Mouse (Mus musculus) stomach, embryonic 14.5 days (tissue): ENCODE measurements around the gene Igfbp3. TPM values are rescaled to one million over a fixed set of nuclear protein-coding genes. Genes with fewer than 3 reads are reported as not detected.

Source experiments
- ATAC-seq: fragments of 200-750 bp; cut with Nextera tagmentation; 2 replicates; pipeline ENCODE4 v1.8.0; 2017; ENCODE audit warnings: low read depth, moderate TSS enrichment; ENCODE audit not compliant: insufficient number of reproducible peaks, insufficient read depth, low FRiP score
- H3K27ac ChIP-seq: fragments of 300-500 bp; sonication (generic); 2 replicates; pipeline ENCODE4 v1.5.1; 2014; ENCODE audit warnings: mild to moderate bottlenecking, low read length, moderate library complexity, mixed read lengths
- H3K27me3 ChIP-seq: fragments of 300-500 bp; sonication (generic); 2 replicates; pipeline ENCODE4 v1.6.1; 2014; ENCODE audit warnings: low read length, control low read depth, mixed read lengths; ENCODE audit not compliant: control insufficient read depth, insufficient read depth
- H3K36me3 ChIP-seq: fragments of 300-500 bp; sonication (generic); 2 replicates; pipeline ENCODE4 v1.6.1; 2014; ENCODE audit warnings: mild to moderate bottlenecking, control low read depth, low read length, moderate library complexity, mixed read lengths; ENCODE audit not compliant: control insufficient read depth, insufficient read depth
- H3K4me1 ChIP-seq: fragments of 300-500 bp; sonication (generic); 2 replicates; pipeline ENCODE4 v1.6.1; 2014; ENCODE audit warnings: low read length, control low read depth, mixed read lengths; ENCODE audit not compliant: control insufficient read depth, insufficient read depth
- H3K4me2 ChIP-seq: fragments of 300-500 bp; sonication (generic); replicated peaks from 2 replicates; pipeline ENCODE4 v1.6.1; 2014; ENCODE audit warnings: low read depth, low read length, control low read depth
- H3K4me3 ChIP-seq: fragments of 300-500 bp; sonication (generic); 2 replicates; pipeline ENCODE4 v1.5.1; 2014; ENCODE audit warnings: low read depth, low read length, control low read depth
- H3K9ac ChIP-seq: fragments of 300-500 bp; sonication (generic); replicated peaks from 2 replicates; pipeline ENCODE4 v1.6.1; 2014; ENCODE audit warnings: low read depth, mild to moderate bottlenecking, control low read depth, low read length, moderate library complexity, mixed read lengths
- H3K9me3 ChIP-seq: fragments of 300-500 bp; sonication (generic); 2 replicates; pipeline ENCODE4 v1.6.1; 2016; ENCODE audit warnings: low read depth, low read length, control low read depth; ENCODE audit not compliant: control insufficient read depth
- WGBS: fragments of 180-500 bp; shearing (Covaris S2); extraction: QIAGEN DNeasy Blood & Tissue Kit; methylation state at CpG from one replicate; pipeline ENCODE4 v1.1.7; 2014; 5-methylcytosine and 5-hydroxymethylcytosine counted together
- polyA plus RNA-seq: library from polyadenylated mRNA; unstranded; fragments of >200 nt; fragmentation: Nextera tagmentation; extraction: Ambion mirVana; gene quantifications from 2 replicates; pipeline ENCODE4 v1.2.1, GENCODE M21; 2014

Gene Igfbp3
- polyA plus RNA-seq, 1 experiment from 2014 or later: 49.9 TPM

DNA sequence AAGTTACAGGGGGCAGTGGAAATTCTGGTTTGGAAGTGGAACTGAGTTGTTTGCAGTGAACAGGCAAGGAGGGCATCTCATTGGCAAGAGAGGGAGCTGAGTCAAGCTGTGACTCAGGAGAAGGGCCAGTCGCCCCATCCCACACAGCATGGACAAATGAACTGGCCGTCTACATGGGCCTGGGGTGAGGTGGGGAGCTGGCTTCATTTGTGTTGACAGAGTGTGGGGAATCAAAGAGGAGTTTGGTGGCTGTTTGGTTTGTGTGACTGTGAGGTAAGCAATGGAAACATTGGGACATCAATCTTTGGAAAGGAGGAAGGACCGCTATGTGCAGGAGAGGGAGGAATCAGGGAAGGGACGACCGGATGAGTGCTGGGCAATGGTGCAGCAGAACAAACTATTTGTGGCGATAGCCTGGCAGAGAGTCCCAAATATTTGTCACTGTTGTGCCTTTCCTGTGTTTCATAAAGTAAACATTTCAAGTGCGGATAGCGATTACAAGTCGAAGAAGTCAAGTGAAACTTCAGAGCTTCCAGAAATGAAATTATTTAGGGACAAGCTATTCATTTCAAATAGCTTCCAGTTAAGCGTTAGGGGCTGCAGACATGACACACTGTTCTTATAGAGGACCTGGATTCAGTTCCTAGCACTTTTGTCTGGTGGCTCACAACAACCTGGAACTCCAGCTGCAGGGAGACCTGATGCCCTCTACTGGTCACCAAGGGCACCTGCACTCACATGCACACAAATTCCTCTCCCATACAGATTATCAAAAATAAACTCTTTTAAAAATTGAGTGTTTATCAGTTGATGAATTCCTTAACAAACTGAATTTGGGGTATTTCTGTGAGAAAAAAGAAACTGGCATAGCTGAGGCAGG is 19.1 kb downstream of the Igfbp3 start:
- no peaks in the 10 kb centered on the region for H3K36me3 ChIP-seq
- no peak overlapping the region for H3K4me3 ChIP-seq
- no peak for ATAC-seq
- 0 out of 2 replicates have a peak, but pooled peaks cover 2% of the 10 kb centered on the region for H3K4me1 ChIP-seq
- no peaks in the 10 kb centered on the region for H3K9me3 ChIP-seq
- H3K9ac ChIP-seq: no peak overlapping the region
- H3K27me3 ChIP-seq: no peaks in the 10 kb centered on the region
- H3K27ac ChIP-seq: no peak overlapping the region
- 87% methylated on average over 10 of the region's 10 CpGs for WGBS
- H3K4me2 ChIP-seq: no peak overlapping the region

DNA sequence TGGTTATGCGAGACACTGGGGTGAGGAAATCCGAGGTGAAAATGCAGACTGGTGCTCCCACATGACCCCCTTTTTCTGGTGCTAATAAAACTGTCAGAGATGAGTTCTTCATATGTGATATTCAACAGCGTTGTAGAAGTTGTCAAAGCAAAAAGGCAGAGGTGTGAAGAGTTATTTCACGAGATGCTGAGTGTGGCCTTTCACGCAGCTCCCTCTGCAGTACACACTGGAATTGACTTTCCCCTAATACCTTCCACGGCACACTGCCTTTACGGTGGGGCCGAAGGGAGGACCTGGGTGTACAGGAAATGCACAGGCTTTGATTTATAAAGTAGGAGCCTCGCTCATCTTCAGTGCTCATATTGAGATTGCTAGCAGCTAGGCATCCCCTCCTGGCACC is 20.6 kb downstream of the Igfbp3 start:
- Histone ChIP-seq H3K27me3 (no peaks in the 10 kb centered on the region), H3K4me1 (0 out of 2 replicates have a peak, but pooled peaks cover 2% of the 10 kb centered on the region), H3K4me3 (no peak overlapping the region), H3K9ac (no peak overlapping the region), H3K27ac (no peak overlapping the region), H3K4me2 (no peak overlapping the region), H3K36me3 (no peaks in the 10 kb centered on the region), H3K9me3 (no peaks in the 10 kb centered on the region)
- no peak for ATAC-seq
- 62% methylated on average over 9 of the region's 9 CpGs for WGBS

DNA sequence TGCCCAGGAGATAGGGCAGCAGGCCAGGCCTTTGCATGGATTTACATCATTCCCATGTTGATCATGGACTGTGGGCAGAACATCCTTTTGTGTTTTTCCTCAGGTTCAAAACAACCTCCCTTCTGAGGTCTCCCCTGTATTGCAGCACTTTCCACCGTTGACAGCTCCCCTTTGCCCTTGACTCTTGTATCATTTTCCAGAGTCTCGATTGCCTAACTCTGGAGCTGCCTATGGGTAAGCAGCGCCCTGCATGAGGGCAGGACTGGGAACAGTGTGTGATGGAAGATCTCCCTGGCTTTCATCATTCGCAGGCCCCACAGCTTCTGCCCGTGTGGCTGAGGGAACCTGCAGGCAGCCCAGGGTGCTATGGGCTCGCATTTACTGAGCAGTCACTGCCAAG is 21.0 kb downstream of the Igfbp3 start:
- Histone ChIP-seq H3K4me3 (no peak overlapping the region), H3K27ac (no peak overlapping the region), H3K36me3 (no peaks in the 10 kb centered on the region), H3K9me3 (no peaks in the 10 kb centered on the region), H3K4me2 (no peak overlapping the region), H3K9ac (no peak overlapping the region), H3K4me1 (0 out of 2 replicates have a peak, but pooled peaks cover 2% of the 10 kb centered on the region), H3K27me3 (no peaks in the 10 kb centered on the region)
- WGBS: 44% methylated on average over 6 of the region's 6 CpGs
- no peak for ATAC-seq

DNA sequence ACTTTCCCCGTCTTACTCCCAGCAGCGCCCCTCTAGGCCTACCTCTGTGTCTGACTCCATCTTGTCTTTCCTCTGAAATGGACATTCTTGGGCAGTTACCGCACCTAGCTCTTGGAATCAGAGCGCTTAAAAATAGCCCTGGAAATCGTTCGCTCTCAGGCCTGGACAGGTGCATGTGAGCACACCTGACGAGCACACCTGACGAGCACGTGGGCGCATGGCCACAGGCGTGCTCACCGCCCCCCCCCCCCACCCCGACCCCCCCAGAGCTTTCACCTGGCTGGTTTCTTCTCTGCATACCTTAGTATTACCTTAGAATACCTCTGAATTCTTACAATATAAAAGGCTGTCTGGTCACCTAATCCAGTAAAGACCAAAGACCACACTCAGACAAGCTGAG is 25.3 kb downstream of the Igfbp3 start, which contains the start of gene Gm11985:
Gene Gm11985, minus strand, starts transcription at position 101 of the 400 bp plus-strand sequence.
- Histone ChIP-seq H3K4me2 (no peak within 1 kb of the TSS), H3K27me3 (no peaks in the 10 kb centered on the region), H3K9me3 (no peaks in the 10 kb centered on the region), H3K4me1 (no peaks in the 10 kb centered on the region), H3K27ac (no peak within 1 kb of the TSS), H3K36me3 (no peaks in the 10 kb centered on the region), H3K4me3 (no peak within 1 kb of the TSS), H3K9ac (no peak within 1 kb of the TSS)
- ATAC-seq: no peak
- 91% methylated on average over 12 of the region's 13 CpGs for whole genome bisulfite sequencing

DNA sequence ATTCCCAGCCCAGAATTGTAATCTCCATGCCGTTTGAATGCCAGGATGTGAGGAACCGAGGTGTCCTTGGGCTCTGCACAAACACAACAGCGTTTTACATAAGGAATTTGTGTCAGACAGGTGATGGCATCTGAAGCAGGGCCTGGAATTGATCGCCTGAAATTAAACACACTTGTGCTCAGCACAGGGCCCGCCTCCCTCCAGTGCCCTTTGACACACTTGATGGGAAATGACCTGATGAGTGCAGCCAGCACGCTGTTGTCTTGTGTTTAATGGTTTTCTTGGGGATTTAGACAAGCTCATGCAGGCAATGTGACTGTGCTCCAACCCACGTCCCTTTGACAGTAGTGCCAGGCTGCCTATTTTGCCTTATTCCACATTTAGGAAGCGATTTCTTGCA is 26.3 kb downstream of the Igfbp3 start:
- Histone ChIP-seq H3K9me3 (no peaks in the 10 kb centered on the region), H3K27ac (no peak overlapping the region), H3K9ac (no peak overlapping the region), H3K4me3 (no peak overlapping the region), H3K27me3 (no peaks in the 10 kb centered on the region), H3K4me1 (no peaks in the 10 kb centered on the region), H3K4me2 (no peak overlapping the region), H3K36me3 (no peaks in the 10 kb centered on the region)
- ATAC-seq: no peak
- 49% methylated on average over 8 of the region's 8 CpGs for WGBS

DNA sequence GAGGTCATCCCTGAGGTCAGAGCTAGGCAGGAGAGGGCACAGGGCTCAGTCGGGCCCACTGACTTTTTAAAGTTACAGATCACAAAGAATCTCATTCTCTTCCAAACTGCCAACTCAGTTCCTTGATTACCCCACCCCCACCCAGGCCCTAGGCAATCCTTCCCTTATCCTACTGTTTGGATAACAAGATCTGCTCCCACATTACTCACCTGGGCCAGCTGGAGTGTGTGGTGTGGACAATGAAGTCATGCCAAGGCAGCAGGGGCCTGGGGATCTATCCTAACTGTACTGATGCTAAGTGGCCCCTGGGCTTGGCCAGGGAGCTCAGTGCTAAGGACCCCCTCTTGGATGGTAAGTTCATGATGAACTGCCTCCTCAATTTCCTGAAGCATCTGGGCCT is 29.3 kb downstream of the Igfbp3 start:
- Histone ChIP-seq H3K9ac (no peak overlapping the region), H3K4me2 (no peak overlapping the region), H3K27me3 (no peaks in the 10 kb centered on the region), H3K36me3 (no peaks in the 10 kb centered on the region), H3K9me3 (no peaks in the 10 kb centered on the region), H3K27ac (no peak overlapping the region), H3K4me1 (no peaks in the 10 kb centered on the region), H3K4me3 (no peak overlapping the region)
- WGBS: 0% methylated on average over 1 of the region's 1 CpGs
- ATAC-seq: peak; percentile 36; the same call in 1 of the 2 replicates

DNA sequence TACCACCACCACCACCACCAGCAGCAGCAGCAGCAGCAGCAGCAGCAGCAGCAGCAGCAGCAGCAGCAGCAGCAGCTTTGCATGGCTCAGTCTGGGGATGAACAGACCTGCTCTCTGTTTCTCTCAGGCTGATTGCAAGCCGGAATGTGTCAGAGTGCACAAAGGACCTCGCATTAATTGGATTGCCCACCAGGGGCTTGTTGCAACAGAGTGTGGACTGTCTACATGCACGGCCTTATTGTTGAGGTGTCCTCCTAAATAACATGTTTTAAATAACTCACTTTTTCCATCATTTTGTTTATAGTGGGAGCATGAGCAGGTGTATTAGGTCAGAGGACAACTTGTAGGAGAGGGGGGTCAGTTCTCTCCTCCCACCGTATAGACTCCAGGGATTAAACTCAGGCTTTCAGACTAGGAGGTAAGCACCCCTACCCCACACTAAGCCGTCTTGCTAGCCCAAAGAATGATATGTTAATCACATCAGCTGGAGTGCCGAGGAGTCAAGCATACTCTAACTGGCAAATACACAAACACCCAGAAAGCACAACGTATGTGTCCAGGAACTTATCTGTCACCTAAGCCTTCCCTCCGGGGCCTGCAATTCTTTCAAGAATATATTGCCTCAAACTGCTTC is 31.2 kb downstream of the Igfbp3 start:
- no peak overlapping the region for H3K4me3 ChIP-seq
- no peaks in the 10 kb centered on the region for H3K27me3 ChIP-seq
- no peaks in the 10 kb centered on the region for H3K9me3 ChIP-seq
- ATAC-seq: no peak
- no peak overlapping the region for H3K9ac ChIP-seq
- no peaks in the 10 kb centered on the region for H3K4me1 ChIP-seq
- no peaks in the 10 kb centered on the region for H3K36me3 ChIP-seq
- no peak overlapping the region for H3K4me2 ChIP-seq
- 40% methylated on average over 8 of the region's 8 CpGs for WGBS
- H3K27ac ChIP-seq: no peak overlapping the region

DNA sequence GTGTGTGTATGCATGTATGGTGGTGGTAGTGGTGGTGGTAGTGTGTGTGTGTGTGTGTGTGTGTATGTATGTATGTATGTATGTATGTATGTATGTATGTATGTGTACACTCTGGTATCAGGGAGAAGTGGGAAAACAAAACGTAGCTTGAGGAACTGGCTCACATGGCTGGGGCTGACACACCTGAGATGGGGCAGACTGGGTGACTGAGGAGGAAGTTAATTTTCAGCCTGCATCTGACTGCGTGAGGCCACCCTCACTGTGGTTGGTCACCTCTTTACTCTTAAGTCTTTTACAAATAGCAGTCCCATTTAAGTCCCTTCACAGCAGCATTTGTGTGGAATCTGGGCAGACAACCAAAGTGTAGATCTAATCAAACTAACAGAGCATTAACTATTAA is 34.4 kb downstream of the Igfbp3 start:
- H3K4me2 ChIP-seq: no peak overlapping the region
- no peaks in the 10 kb centered on the region for H3K36me3 ChIP-seq
- no peaks in the 10 kb centered on the region for H3K4me1 ChIP-seq
- no peak overlapping the region for H3K4me3 ChIP-seq
- 55% methylated on average over 2 of the region's 2 CpGs for WGBS
- H3K9ac ChIP-seq: no peak overlapping the region
- H3K27me3 ChIP-seq: no peaks in the 10 kb centered on the region
- H3K9me3 ChIP-seq: no peaks in the 10 kb centered on the region
- no peak for ATAC-seq
- no peak overlapping the region for H3K27ac ChIP-seq
